Mouse (Mus musculus) megakaryocyte-erythroid progenitor cell, adult 5-6 weeks (primary cell): ENCODE measurements around the gene Kcnmb3. TPM values are rescaled to one million over a fixed set of nuclear protein-coding genes. Genes with fewer than 3 reads are reported as not detected.
A peak's percentile ranks its signal among the peaks of the same experiment; 100 is the strongest.

Experiments used
- ATAC-seq: replicated peaks from 2 replicates; pipeline ENCODE4 v1.8.0; 2016; ENCODE audit warnings: mild to moderate bottlenecking, inconsistent platforms; ENCODE audit not compliant: severe bottlenecking, poor library complexity, low FRiP score, low TSS enrichment
- total RNA-seq, 2 experiments: library from RNA; stranded (forward) in 1 of 2; stranded (reverse) in 1 of 2; fragments of 200-1000, 215-1000 nt in 1 of 2; fragments of >200 nt in 1 of 2; fragmentation: Nextera tagmentation in 1 of 2; gene quantifications; 2 replicates each; pipeline ENCODE4 v1.2.3; 2014 to 2017

Gene Kcnmb3
- total RNA-seq (2014; fragmentation: Nextera tagmentation), result not detected in 2 replicates
- total RNA-seq (2017), result not detected in 2 replicates

- ATAC-seq, result no peak
These were observed at the start of gene Kcnmb3 for GRCm38 (mm10) chr3:32492097-32493090. Gene Kcnmb3, minus strand, starts transcription at chr3:32492231.

DNA sequence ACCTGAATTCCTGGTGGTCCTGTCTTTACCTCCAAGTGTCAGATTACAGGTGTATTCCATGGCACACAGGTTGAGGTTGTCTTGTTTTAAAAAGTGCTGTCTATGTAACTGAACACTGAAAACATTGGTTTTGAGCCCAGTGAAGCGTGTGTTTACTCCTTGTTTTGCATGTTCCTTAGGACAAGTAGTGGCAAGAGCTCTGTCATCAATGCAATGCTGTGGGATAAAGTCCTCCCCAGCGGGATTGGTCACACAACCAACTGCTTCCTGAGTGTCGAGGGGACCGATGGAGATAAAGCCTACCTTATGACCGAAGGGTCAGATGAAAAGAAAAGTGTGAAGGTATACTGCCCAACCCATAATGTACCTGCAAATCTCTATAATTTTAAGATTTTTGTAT, 46.1 kb upstream of the Kcnmb3 start:
- no peak for ATAC-seq

- ATAC-seq, result no peak
These were observed 45.5 kb upstream of the Kcnmb3 start for GRCm38 (mm10) chr3:32537556-32537955.

DNA sequence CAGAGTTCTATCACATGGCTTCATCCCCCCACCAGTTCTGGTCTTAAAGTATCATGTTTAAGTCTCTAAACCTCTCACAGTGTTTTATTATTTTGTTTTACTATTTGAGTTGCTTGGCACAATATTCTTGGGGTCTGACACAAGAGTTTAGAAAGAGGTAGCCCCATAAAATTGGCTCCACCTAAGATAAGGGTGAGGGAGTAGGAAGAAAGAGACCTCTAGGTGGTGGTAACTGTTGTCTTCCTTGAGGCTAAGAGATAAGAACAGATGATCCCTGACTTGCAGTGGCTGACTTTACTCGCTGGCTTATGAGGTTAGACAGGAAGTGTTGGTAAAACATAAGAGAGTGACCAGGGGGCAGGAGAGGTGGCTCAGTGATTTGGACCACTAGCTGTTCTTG, 43.7 kb upstream of the Kcnmb3 start:
- ATAC-seq, result peak; percentile 84

GRCm38 (mm10) chr3:32530041-32530440, 38.0 kb upstream of the Kcnmb3 start:
- no peak for ATAC-seq

DNA sequence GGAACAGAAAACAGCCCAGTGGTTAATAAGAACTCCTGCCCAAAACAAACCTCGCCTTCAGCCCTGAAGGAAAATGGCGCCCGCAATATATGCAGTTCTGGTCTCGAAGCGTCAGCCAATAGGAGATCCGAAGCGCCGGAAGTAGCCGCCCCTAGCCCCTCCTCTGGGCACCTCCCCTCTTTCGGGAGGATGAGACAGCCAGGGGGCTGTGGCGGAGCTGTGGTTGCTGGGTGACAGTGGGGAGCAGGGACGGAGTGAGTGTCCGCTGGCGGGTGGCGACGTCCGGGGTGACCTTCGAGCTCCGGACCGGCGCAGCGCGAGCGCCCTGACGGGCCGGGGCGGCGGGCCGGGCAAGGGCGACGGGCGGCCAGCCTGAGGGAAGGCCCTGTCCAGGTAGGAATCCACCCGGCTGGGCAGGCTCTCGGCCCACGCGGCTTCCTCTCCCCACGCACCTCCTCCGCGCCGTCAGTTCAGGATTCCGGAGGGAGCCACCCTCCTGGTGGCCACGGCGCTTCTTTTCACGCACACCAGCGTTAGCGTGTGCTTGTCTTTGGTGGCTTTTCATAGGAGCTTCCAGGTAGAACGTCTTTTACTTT, 37.4 kb upstream of the Kcnmb3 start, which contains the start of gene Mfn1:
Gene Mfn1 (plus strand): TSS at position 163 of the 596 bp plus-strand sequence.
- peak; percentile 99 for ATAC-seq

- ATAC-seq, result no peak
These were observed 35.1 kb upstream of the Kcnmb3 start for GRCm38 (mm10) chr3:32527181-32527580.

- no peak for ATAC-seq
These were observed 21.5 kb upstream of the Kcnmb3 start for GRCm38 (mm10) chr3:32513528-32513927.

DNA sequence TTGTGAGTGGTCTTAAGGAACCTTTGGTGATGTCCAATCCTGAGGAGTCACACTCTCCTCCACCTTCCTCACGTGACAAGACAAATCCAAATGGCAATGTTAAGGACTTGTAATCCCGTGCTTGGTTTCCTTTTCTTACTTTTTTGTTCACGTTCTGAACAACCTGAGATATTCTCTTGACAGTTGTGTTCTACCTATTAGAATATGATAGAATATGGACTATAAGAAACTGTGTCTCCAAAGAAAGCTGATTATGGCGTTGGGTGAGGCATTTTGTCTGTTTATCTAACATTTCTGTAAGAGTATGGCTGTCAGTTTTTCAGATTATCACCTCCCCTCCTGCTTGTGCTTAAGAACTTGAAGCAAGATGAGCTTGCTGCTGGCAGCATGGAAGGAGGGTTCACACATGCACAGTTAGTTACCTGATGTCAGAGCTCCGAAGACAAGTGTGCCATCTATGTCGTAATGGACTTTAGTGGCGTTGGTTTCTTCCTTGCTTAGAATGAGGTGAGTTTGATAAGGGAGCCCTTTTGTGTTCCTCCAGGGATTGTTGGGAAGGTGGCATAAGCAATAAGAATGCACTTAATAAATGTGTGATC, 20.8 kb upstream of the Kcnmb3 start:
- ATAC-seq, result peak; percentile 20

- ATAC-seq, result no peak
These were observed 19.1 kb upstream of the Kcnmb3 start for GRCm38 (mm10) chr3:32511191-32511550.

GRCm38 (mm10) chr3:32510375-32511190, 18.6 kb upstream of the Kcnmb3 start:
- ATAC-seq, result peak; percentile 72

DNA sequence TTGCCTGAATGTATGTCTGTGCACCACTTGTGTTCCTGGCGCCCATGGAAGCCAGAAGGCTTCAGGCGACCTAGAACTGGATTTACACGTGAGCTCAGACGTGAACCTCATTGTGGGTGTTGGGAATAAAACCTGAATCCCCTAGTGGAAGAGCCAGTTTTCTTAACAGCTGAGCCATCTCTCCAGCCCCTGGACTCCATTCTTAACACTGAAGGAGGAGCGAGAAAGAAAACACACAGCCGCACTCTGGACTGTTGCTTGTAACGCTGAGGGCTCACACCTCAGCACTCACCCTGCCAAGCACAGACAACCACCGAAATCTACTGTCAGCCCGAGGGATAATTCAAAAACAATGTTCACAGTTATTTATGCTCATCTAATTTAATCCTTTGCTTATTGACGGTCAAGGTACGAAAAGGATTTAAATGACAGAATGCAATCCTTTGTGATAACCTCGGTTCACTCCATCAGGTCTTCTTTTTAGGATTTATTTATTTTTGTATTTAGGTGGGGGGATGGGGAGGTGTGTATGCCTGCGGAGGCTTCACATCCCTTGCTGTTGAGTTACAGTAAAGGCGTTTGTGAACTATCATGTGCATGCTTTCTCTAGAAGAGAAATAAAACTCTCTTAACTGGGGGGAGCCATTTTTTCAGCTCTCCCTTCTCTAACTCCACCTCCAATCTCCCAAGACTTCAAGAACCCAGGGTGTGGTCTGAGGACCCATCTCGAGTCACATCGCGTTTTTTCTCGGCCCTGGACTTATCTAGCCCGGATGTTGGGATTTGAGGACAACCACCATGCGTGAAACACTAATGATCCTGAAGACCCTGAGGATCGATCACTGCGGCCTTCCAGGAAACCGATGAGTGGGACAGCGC, 17.7 kb upstream of the Kcnmb3 start, which contains the start of gene Zfp639:
Gene Zfp639 (plus strand): TSS at position 764 of the 879 bp plus-strand sequence.
- peak; percentile 62 for ATAC-seq

- ATAC-seq, result peak; percentile 29
These were observed 16.8 kb upstream of the Kcnmb3 start for GRCm38 (mm10) chr3:32508666-32509324.

DNA sequence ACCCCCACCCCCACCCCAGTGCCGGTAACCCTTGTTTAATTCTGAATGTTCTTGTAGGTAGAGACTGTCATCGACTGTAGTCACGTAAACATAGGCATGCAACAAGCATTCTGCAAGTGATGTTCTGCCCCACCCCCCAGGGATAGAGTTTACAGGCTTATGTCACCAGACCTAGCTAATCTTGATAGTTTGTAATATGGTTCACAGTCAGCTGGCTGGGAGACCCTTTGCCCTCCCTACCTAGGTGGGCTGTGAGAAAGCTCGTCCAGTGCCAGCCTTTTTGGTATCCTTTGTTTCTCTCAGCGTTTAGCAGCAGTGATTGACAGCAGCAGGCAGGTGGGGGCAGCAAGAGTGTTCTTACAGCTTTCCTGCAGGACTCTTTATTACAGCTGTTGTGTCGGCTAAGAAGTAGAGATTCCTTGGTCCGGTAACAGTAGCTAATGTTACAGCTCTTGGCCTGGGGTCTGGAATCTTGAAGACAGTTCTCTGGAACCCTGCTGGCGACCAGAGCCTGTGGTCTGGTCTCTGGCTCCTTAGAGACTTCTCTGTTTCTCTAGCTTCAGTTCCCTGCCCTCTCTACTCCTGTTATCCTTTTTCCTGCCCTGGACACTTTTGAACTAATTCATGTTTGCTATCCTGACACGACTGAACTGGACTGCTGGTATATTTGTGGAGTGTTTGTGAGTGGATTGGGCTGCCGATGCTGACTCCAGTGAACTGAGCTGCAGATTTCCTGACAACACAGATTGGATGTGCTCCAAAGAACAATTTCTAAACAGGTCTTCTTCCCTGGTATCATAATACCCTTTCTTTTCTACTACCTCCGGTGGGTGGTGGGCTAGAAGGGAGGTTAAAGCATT, 14.6 kb upstream of the Kcnmb3 start:
- ATAC-seq, result no peak

DNA sequence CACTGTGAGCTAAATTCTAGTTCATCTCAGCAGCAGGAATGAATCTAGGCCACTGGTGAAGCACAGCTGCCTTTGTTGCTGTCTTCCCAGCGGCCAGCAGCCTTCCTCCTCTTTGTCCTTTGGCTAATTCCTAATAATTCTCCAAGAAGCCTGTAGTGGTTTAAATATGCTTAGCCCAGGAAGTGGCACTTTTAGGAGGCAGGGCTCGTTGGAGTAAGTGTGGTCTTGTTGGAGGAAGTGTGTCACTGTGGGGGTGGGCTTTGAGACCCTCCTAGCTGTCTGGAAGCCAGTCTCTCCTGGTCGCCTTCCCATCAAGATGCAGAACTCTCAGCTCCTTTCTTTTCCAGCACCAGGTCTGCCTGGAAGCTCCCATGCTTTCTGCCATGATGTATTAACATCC, 13.8 kb upstream of the Kcnmb3 start:
- no peak for ATAC-seq

DNA sequence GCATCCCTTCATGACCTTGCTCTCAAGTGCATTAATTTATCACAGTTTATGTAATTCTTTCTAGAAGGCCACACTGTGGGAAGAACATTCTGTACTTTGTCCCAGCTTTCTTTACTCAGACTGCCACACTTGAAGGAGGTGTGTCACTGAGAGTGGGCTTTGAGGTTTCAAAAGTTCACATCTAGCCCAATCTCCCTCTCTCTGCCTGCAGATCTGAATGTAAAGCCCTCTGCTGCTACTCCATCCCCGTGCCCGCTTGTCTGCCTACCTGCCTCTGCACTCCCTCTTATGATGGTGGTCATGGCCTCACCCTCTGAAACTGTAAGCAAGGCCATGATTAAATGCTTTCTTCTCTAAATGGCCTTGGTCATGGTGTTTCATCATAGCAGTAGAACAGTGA, 8.3 kb upstream of the Kcnmb3 start:
- no peak for ATAC-seq

DNA sequence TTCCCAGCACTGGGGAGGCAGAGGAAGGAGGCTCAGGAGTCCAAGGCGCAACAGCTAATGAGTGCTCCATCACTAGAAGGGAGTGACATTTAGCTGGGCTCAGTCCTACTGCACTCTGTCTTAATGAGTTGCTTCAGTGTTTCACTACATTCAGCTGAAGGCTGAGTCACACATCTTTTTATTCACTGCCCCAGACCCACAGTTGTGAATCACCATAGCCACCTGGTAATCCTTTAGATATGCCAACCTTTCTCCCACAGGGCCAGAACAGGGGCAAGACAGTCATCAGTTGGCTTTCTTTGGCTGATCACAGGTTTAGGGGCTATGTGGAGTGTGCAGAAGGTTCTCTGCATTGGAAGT, 4.7 kb upstream of the Kcnmb3 start:
- no peak for ATAC-seq
